Mouse (Mus musculus) erythroblast, adult 5-6 weeks (primary cell): Measurements from ENCODE around the gene Rai14. TPM values are rescaled to one million over a fixed set of nuclear protein-coding genes. Genes with fewer than 3 reads are reported as not detected.

Experiments used
- ATAC-seq: replicated peaks from 2 replicates; pipeline ENCODE4 v1.8.0; 2016; ENCODE audit warnings: moderate number of reproducible peaks, mild to moderate bottlenecking, moderate TSS enrichment, inconsistent platforms; ENCODE audit not compliant: poor library complexity, low FRiP score, severe bottlenecking
- total RNA-seq, 2 experiments: library from RNA; stranded (forward) in 1 of 2; stranded (reverse) in 1 of 2; fragments of 150-400 nt in 1 of 2; fragments of 200-764, 138-1000 nt in 1 of 2; gene quantifications; 2 replicates each; pipeline versions ENCODE4 v1.2.3 to v1.2.4; 2015 to 2017; ENCODE audit warnings: low replicate concordance in 2 of 2

Gene Rai14
- total RNA-seq, 2 experiments from 2014 or later: 0.19 to 0.94 TPM

DNA sequence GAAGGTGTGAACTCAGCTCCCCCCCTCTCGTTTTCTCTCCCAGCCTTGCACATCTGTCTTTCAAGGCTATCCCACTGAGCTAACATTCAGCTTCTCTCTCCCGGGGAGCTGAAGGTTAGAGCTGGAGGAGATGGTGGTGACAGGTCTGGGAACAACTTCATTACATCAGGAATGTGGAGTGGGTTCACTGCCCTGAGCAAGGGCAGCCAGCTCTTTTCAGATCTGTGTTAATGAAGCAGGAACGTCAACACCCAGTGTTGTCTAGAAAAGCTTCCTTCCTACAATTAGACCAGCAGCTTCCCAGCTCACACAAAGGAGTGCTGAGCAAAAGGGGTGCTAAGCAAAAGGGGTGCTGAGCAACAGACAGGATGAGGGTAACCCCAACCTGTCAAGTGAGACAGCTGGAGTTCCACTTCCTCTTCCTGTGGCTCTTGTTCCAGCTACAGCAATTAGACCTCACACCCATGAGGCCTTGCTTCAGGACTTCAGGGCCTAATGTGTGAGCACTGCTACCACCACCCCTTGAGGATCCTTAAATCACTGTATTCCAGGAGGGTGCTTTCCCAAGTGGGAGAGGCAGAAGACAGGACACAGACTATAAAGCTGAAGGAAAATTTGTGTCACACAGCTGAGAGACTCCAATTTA, 52.3 kb downstream of the Rai14 start:
- ATAC-seq: no peak

DNA sequence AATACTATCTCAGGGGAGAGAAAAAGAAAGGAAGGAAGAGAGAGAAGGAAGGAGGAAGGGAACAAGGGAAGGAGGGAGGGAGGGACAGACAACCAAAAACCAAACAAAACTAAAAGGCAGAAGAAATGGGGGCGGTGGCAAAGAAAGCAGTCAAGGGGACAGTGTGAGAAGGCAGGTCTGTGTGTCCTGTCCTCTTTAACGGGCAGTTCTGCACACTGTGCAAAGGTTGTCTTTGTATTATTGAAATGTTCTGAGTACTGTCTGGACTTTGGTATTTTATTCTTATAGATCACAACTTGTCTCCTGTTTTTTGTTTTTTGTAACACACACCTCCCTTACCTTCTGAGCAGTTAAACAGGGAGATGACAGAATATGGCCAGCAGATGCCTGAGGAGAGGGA, 55.6 kb downstream of the Rai14 start:
- ATAC-seq: no peak

DNA sequence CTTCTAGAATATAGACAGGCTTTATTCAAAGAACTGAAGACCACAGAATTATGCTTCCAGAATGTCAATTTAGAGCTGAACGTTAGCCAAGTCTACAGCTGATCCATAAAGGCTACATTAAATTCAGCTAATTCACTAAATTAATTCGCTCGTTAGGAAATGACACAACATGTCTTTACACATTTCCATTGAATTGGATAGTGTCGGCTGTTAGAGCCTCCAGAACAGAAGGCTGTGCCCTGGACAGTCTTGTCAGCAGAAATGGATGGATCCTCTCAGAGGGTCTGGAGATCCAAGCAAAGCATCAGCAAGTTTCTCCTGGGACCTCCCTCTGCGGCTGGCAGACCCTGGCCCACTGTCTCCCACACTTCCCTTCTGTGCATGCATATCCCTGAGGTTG, 58.3 kb downstream of the Rai14 start:
- no peak for ATAC-seq

DNA sequence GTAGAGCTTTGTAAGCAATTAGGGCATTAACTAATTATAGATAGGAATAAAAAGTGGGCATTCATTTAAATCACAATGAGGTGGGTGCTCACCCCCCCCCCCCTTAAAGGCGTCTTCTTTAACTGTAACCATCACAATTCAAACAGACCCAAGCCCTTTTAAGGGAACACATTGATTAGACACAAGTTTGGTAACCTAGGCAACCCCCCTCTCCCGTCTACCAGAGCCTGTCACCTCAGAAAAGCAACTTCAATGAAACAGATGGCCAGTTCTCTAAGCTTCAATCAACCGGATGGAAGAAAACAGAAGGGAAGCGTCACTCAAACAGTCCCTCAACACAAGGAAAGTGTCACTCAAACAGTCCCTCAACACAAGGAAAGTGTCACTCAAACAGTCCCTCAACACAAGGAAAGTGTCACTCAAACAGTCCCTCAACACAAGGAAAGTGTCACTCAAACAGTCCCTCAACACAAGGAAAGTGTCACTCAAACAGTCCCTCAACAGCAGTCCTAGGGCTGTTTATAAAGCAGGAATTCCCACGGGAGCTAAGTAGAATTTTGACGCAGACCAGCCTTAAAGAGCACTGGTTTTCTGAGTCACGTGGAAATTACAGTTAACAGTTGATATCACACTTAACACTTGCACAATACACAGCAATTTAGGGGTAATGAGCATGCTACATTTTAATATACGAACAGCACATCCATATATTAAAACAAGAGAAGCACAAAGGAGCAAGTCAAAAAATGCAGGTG, 59.1 kb downstream of the Rai14 start:
- ATAC-seq: no peak

DNA sequence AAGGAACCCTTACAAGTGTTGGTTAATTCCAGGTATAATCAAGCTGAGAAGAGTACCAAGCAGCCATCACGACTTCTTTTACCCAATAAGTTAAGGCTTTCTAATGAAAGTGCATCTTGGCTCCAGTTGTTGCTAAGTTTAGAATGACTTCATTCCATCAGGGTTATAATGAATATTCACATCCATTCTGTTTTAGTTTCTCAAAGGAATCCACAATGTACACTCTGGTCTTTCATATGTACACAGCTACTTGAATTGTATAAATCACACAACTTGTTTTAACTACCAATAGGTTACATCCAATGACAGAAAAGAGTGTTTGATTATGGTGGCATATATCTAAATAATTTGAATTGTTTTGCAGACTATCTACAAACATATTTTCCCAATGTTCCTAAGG, 59.7 kb downstream of the Rai14 start:
- no peak for ATAC-seq

DNA sequence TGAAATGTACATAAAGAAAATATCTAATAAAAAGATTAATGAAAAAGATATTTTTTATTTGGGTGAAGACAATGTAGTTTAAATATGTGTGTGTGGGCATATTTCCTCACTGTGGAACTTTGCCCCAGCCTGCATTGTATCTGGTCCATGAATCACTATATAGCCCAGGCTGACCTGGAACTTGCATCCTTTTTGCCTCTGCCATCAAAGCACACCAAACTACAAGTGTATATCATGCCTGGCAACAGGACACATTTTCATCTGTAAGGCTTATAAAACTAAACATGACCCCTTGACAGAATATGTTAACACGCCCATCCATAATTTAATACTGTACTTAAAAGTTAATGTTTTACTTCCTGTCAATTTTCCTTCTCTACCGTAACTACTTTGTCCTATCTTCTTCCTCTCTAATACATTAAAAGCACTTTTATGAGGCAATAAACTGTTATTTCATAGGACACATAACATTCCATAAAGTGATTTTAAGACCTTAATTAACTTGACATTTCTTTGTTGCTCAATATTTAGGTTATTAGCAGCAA, 61.4 kb downstream of the Rai14 start:
- no peak for ATAC-seq

DNA sequence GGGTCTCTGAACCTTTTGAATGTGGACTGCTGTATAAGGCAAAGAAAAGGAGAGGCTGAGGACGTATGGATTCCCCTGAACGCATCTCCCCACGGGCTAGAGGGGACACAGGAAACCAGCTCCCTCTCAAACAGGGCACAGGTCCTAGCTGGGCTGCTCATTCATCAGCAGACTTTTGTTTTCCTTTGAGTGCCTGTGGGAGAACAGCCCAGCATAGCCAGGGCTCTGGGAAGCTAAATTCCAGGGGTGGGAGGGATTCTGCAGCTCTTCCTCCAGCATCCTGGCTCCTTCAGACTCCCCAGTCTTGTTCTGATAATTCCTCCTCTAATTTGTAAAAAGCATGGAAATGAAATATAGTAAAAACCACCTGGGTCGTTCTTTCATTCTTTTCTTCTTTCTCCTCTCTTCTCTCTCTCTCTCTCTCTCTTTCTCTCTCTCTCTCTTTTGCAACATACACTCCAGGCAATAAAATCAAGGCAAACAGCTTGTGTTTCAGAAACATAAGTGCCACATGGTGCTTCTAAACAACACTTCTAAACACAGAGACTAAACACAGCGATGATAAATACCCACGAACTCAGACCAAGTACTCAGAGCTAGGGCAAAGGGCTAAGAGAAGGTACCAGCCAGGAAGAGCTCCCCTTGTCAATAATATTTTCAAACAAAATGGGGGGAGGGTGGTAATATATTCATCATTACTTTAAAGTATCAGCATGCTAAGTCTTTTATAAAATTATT, 65.9 kb downstream of the Rai14 start:
- no peak for ATAC-seq

DNA sequence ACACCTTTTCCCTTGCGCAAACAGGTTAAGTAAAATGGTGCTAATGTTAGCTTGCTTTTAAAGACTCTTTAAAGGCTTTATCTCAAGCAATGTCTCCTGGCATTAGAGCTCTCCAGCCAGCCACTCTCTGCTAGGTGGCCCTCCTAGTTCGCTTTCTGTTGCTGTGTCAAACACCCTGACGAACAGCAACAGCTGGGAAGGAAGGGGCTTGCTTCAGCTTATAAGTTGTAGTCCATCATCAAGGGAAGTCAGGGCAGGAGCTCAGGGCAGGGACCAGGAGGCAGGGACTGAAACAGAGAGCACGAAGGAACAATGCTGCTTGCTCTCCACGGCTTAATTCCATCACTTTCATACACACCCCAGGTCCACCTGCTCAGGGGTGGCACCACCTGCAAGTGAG, 68.1 kb downstream of the Rai14 start:
- no peak for ATAC-seq

DNA sequence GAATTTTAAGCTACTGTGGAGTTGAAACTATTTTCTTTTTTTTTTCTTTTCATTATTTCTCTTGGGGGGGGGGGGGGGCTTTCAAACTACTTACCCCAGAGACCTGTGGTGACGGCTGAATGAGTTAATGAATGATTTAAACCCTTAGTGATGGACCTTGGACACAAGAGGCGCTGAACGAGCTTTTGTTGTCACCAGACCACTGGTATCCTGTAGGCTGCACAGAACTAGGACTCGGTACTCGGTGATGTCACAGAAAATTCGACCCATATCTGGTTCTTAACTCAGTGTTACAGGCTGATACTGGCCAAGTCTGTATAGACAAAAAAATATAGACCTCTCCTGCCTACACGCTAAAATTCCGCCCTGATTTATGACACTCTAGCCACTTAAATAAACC, 69.3 kb downstream of the Rai14 start:
- ATAC-seq: no peak

DNA sequence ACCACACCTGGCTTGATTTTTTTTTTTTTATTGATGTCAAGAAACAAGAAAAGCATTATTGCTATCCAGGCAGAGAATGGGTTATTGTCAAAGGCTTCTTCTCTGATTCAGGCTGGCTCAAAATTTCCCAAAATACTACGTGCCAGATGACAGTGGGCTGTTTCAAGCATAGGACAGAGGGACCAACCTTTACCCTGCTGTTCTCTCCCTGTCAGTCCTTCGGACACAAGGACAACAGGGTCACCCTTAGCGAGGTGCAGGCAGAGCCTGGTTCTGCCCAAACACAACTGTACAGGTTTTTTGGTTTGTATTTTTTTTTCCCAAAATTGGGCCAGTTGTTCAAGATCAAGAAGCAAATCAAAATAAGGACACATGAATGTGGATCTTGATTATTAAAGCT, 70.6 kb downstream of the Rai14 start:
- no peak for ATAC-seq

DNA sequence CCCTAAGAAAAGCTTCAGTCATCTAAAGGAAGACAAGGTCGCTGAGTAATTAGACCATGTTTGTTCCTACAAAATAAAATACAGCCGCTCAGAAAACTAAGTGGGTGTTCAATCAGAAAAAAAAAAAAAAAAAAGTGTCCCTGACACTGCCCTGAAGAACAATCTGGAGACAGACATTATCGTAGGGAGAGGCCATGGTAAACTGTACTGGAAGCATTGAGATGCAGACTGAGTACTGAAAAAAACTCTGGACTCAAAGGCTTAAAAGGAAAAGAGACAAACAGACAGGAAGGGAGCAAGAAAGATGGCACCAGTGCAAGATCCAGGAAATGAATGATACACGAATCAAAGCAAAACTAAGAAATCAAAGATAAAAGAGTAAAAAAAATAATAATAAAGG, 71.2 kb downstream of the Rai14 start:
- no peak for ATAC-seq

DNA sequence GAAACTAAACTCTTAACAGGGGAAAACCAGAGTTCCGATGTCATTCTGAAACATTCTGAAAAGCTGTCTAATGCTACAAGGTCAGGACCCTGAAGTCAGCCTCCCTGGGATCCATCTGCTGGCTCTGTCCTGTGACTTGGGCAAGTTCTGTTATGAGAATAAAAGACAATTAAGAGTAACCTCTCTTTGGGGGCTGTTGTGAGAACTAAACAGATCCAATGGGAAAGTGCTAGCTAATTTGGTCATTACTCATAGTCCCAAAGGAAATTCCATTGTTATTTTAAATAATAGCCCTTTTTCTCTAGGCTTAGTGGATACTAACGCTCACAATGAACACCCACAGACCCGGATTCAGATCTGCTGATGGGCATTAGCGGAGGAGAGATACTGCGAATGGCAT, 72.0 kb downstream of the Rai14 start:
- ATAC-seq: no peak

DNA sequence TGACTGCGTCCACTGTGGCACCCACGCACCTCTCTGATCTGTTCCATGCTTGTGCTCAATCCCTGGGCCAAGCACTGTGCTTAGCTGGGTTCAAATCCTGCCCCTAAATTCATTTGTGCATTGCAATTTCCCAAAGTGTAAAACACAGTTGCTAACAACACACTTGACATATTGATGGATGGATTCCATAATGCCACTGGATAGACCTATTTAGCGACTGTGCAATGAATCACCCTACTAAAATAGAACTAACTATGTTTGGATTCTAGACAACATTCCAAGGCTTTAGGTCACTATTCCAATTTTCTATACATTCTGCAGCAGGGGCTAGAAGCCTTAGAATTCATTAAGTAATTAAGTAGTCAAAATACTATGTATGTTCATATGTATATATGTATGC, 73.7 kb downstream of the Rai14 start:
- no peak for ATAC-seq

DNA sequence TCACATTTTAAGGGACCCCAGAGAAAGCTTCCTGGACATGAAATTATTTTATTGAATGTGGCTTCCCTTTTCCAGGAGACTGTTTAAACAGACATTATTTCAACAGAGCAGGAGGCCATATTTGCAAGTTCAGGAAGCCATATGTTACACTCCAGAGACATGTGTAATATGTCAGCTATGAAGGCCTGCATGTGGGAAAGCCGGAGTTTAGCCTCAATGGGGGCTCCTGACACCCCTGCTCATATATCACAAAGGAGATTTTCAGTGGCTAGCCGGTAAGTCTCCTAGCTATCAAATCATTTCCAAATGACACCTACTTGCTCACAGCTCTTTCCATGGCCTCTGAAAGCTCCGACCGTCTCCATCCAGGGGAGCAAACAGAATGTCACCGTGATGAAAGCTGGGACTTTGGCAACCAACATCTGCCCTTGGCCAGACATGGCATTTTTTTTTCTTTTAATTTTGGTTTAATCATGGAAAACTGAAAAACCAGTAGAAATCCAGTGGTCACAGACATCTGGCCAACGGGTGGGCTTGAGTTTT, 77.1 kb downstream of the Rai14 start:
- ATAC-seq: no peak

DNA sequence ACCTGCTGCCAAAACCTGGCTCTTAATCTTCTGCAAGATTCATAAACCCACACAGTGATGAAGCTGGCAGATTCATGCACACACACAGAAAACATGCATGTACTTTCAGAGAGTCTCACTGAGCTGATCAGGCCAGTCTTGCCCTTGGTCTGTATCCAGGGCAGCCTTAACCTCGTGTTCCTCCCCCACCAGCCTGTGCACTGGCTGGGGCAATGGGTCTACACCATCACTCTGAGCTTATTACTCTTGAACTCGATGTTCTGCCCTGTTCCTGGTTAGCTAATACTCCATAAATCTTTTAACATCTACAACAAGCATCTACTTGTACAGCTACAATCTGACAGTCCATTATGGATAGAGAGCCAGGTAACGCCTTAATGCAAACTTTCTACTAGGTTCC, 77.6 kb downstream of the Rai14 start:
- ATAC-seq: no peak

DNA sequence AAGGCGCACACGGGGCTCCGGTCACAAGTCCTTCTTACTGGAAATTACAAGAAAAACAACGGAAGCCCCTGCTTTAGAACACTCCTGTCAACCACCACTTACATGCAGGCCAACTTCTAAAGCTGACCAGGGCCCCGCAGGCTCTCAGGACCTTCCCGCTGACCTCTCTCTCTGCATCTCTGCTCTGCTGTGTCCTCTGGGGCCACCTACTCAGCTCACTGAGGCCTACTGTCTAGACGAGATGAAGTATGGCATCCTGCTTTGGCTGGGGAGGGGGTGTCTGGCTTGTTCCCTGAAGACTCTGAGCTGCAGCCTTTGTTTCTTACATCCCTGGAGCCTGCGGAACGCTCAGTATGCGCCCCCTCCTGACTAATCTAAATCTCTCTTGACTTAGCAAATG, 79.3 kb downstream of the Rai14 start:
- ATAC-seq: no peak

DNA sequence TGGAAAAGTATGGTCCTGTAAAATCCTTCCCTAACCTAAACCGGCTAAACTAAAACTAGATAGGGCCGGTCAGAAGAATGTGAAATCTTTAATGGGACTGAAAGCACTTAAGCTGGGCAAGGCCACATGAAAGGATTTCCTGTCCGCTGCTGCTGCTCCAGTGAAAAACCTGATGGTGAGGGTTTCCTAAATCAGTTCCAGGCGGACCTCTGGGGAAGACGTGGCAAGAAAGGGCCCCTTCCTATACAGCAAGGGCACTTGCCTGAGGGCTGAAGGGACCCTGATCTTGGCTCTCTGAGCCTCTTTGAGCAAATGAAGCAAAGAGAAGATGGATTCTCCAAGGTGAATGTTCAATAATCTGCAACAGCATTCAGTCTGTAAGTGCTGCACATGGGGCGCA, 80.2 kb downstream of the Rai14 start:
- ATAC-seq: no peak

DNA sequence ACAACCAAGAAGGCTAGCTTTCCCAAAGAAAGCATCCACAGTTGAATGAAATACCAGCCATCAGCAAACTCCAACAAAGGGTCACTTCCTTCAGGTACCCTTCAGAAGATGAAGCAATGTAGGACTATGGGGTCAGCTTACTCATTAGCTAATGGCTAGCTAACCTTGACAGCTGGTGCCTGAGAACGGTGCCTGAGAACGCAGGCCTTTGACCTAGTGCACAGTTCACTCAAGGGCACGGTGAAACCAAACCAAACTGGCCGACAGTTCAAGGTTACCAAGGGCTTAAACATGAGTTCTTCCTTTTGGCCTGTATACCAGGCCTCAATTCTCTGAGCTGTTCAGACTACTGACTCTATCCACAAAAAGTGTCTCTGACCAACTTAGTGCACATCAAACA, 81.0 kb downstream of the Rai14 start:
- ATAC-seq: no peak

DNA sequence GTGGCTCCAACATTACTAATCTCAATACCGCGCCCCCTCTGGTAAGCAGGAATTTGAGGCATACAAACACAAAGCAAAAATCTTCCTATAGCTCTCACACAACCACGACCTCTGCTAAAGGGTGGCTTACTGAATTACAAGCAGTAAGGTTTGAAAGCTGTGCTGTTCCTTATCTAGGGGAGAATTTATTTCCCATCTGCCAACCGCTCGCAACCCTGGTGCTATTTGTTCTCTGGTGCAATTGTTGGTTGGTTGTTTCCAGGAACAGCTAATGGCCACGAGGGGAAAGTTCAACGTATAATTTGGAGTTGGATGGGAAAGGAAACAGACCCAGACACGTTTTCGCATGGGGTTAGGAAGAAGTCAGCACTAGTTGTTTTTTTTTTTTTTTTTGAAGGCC, 81.8 kb downstream of the Rai14 start:
- ATAC-seq: no peak

DNA sequence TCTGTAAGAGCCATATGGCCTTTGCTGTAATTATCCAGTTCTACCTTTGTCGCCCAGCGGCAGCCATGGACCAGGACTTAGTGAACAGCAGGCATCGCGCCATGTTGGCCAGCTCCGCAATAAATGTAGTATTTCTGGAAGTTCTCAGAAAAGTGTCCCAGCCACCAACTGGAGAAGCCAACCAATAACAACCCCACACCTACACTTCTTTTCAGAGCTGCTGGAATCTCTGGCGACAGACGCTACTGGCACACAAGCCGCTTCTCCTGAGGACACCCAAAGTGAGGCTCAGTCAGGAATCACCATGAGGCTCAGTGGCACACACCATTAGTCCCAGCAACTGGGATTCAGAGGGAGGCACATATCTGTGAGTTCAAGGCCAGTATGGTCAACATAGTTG, 82.4 kb downstream of the Rai14 start:
- no peak for ATAC-seq

DNA sequence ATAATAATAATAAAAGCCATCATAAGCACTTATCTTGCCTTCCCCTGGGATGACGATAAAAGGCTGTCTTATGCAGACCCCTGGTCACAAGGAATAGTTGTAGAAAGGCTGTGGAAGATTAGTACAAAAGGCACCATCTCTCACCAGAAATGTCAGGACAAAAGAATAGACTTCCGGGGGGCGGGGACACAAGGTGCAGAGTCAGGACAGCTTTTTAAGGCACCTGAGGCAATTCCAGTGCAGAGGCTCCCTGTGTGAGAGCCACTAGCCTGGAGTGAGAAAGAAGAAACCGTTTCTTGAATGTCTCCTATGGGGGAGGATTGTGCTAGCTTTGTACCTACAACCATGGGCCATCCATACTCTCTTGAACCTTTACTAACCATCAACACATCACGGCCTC, 82.9 kb downstream of the Rai14 start:
- ATAC-seq: no peak
